Mouse (Mus musculus): ENCODE data around the gene Gm2022. TPM values are rescaled to one million over a fixed set of nuclear protein-coding genes. Genes with fewer than 3 reads are reported as not detected.
"Not testable (repeated sequence)": the region's sequence is repeated elsewhere in the genome, so short reads cannot be mapped to it uniquely, and the experiment has no call there.

The Gm2022 gene
- polyA plus RNA-seq (2015; fragmentation: Nextera tagmentation; extraction: Ambion mirVana): not detected in 2 replicates

- not testable (repeated sequence) for H3K4me2 ChIP-seq (replicated peaks); H3K4me3 ChIP-seq (replicated peaks); H3K9me3 ChIP-seq (replicated peaks); H3K9ac ChIP-seq; H3K27me3 ChIP-seq; ATAC-seq (ENCODE audit: insufficient number of reproducible peaks, low FRiP score, low TSS enrichment, low read depth); H3K27ac ChIP-seq (replicated peaks); H3K36me3 ChIP-seq; H3K4me1 ChIP-seq
- 63% methylated on average over 1 of the region's 1 CpGs for WGBS
Measured at GRCm38 (mm10) chr12:87895070-87895469, at the start of gene Gm2022. TSS of gene Gm2022 (plus strand) at chr12:87895370.

- not testable (repeated sequence) for H3K9me3 ChIP-seq (replicated peaks); H3K36me3 ChIP-seq; H3K4me3 ChIP-seq (replicated peaks); ATAC-seq (ENCODE audit: insufficient number of reproducible peaks, low FRiP score, low TSS enrichment, low read depth); H3K4me2 ChIP-seq (replicated peaks); H3K27me3 ChIP-seq; H3K9ac ChIP-seq; H3K4me1 ChIP-seq; H3K27ac ChIP-seq (replicated peaks)
- no CpG with 5 or more reads among the region's 2 CpGs for WGBS
Measured at GRCm38 (mm10) chr12:87850657-87851056, 44.5 kb upstream of the Gm2022 start.

- not testable (repeated sequence) for H3K27ac ChIP-seq (replicated peaks); ATAC-seq (ENCODE audit: insufficient number of reproducible peaks, low FRiP score, low TSS enrichment, low read depth); H3K4me2 ChIP-seq (replicated peaks); H3K36me3 ChIP-seq; H3K4me1 ChIP-seq; H3K9me3 ChIP-seq (replicated peaks); H3K9ac ChIP-seq; H3K27me3 ChIP-seq; H3K4me3 ChIP-seq (replicated peaks)
- 78% methylated on average over 1 of the region's 1 CpGs for WGBS
Measured at GRCm38 (mm10) chr12:87856067-87856466, 39.1 kb upstream of the Gm2022 start.

GRCm38 (mm10) chr12:87861740-87862692 lies 33.2 kb upstream of the Gm2022 start:
- not testable (repeated sequence) for ATAC-seq (ENCODE audit: insufficient number of reproducible peaks, low FRiP score, low TSS enrichment, low read depth); H3K4me2 ChIP-seq (replicated peaks); H3K9ac ChIP-seq; H3K27ac ChIP-seq (replicated peaks); H3K4me1 ChIP-seq; H3K36me3 ChIP-seq; H3K9me3 ChIP-seq (replicated peaks); H3K27me3 ChIP-seq; H3K4me3 ChIP-seq (replicated peaks)
- 82% methylated on average over 23 of the region's 23 CpGs for WGBS

- H3K27ac ChIP-seq (replicated peaks); H3K4me2 ChIP-seq (replicated peaks); H3K4me1 ChIP-seq; H3K36me3 ChIP-seq; H3K27me3 ChIP-seq; H3K9me3 ChIP-seq (replicated peaks); H3K4me3 ChIP-seq (replicated peaks); H3K9ac ChIP-seq: not testable (repeated sequence)
- WGBS: 94% methylated on average over 10 of the region's 11 CpGs
- ATAC-seq (ENCODE audit: insufficient number of reproducible peaks, low FRiP score, low TSS enrichment, low read depth): peak; percentile 54
Measured at GRCm38 (mm10) chr12:87863638-87864037, 31.5 kb upstream of the Gm2022 start.

GRCm38 (mm10) chr12:87864048-87864447 lies 31.1 kb upstream of the Gm2022 start:
- not testable (repeated sequence) for H3K36me3 ChIP-seq; H3K9me3 ChIP-seq (replicated peaks); H3K4me1 ChIP-seq; H3K27ac ChIP-seq (replicated peaks); H3K27me3 ChIP-seq; H3K4me3 ChIP-seq (replicated peaks); H3K9ac ChIP-seq; H3K4me2 ChIP-seq (replicated peaks)
- 72% methylated on average over 2 of the region's 2 CpGs for WGBS
- ATAC-seq (ENCODE audit: insufficient number of reproducible peaks, low FRiP score, low TSS enrichment, low read depth): peak; percentile 56; the same call in 1 of the 2 replicates

- not testable (repeated sequence) for ATAC-seq (ENCODE audit: insufficient number of reproducible peaks, low FRiP score, low TSS enrichment, low read depth); H3K4me3 ChIP-seq (replicated peaks); H3K4me1 ChIP-seq; H3K27me3 ChIP-seq; H3K9me3 ChIP-seq (replicated peaks); H3K9ac ChIP-seq; H3K4me2 ChIP-seq (replicated peaks); H3K27ac ChIP-seq (replicated peaks); H3K36me3 ChIP-seq
- 80% methylated on average over 5 of the region's 5 CpGs for WGBS
Measured at GRCm38 (mm10) chr12:87873772-87874171, 21.4 kb upstream of the Gm2022 start, which contains the start of gene Gm2016. TSS of gene Gm2016 (plus strand) at chr12:87874072.

GRCm38 (mm10) chr12:87919721-87920120 lies 24.6 kb downstream of the Gm2022 start, which contains the start of gene Gm2035:
TSS of gene Gm2035 (minus strand) at chr12:87919857.
- WGBS: 80% methylated on average over 2 of the region's 2 CpGs
- H3K9ac ChIP-seq; H3K27ac ChIP-seq (replicated peaks): not testable (repeated sequence)

More at GRCm38 (mm10) chr12:87919721-87920120, 24.6 kb downstream of the Gm2022 start, which contains the start of gene Gm2035:
- not testable (repeated sequence) for H3K27me3 ChIP-seq; ATAC-seq (ENCODE audit: insufficient number of reproducible peaks, low FRiP score, low TSS enrichment, low read depth); H3K4me3 ChIP-seq (replicated peaks); H3K36me3 ChIP-seq; H3K4me1 ChIP-seq; H3K9me3 ChIP-seq (replicated peaks); H3K4me2 ChIP-seq (replicated peaks)

Other genes starting within 250 kb of the Gm2022 start
- gene Gm21319, start 119.6 kb upstream of the Gm2022 start, polyA plus RNA-seq (2015; fragmentation: Nextera tagmentation; extraction: Ambion mirVana): not detected in 2 replicates
- not detected in 2 replicates for gene Gm21936, start 99.9 kb upstream of the Gm2022 start, polyA plus RNA-seq (2015; fragmentation: Nextera tagmentation; extraction: Ambion mirVana)
- gene BB287469, start 78.8 kb upstream of the Gm2022 start, polyA plus RNA-seq (2015; fragmentation: Nextera tagmentation; extraction: Ambion mirVana): not detected in 2 replicates
- gene Gm2001, start 53.0 kb upstream of the Gm2022 start, polyA plus RNA-seq (2015; fragmentation: Nextera tagmentation; extraction: Ambion mirVana): not detected in 2 replicates
- not detected in 2 replicates for gene Gm2016, start 21.3 kb upstream of the Gm2022 start, polyA plus RNA-seq (2015; fragmentation: Nextera tagmentation; extraction: Ambion mirVana)
- not detected in 2 replicates for gene Gm2035, start 24.5 kb downstream of the Gm2022 start, polyA plus RNA-seq (2015; fragmentation: Nextera tagmentation; extraction: Ambion mirVana)
- gene Gm2042, start 58.7 kb downstream of the Gm2022 start, polyA plus RNA-seq (2015; fragmentation: Nextera tagmentation; extraction: Ambion mirVana): not detected in 2 replicates
- gene Gm2075, start 116.5 kb downstream of the Gm2022 start, polyA plus RNA-seq (2015; fragmentation: Nextera tagmentation; extraction: Ambion mirVana): not detected in 2 replicates
- gene Gm6803, start 123.4 kb downstream of the Gm2022 start, polyA plus RNA-seq (2015; fragmentation: Nextera tagmentation; extraction: Ambion mirVana): not detected in 2 replicates
- gene Gm2056, start 131.6 kb downstream of the Gm2022 start, polyA plus RNA-seq (2015; fragmentation: Nextera tagmentation; extraction: Ambion mirVana): not detected in 2 replicates
- gene Gm16368, start 188.3 kb downstream of the Gm2022 start, polyA plus RNA-seq (2015; fragmentation: Nextera tagmentation; extraction: Ambion mirVana): not detected in 2 replicates

Measured in embryonic facial prominence, embryonic 15.5 days (tissue).